Mouse (Mus musculus) gastrocnemius, postnatal 10 days (tissue): ENCODE measurements around the gene Nsdhl. TPM values are rescaled to one million over a fixed set of nuclear protein-coding genes. Genes with fewer than 3 reads are reported as not detected.

ENCODE experiments used
- DNase-seq: peaks from one replicate; pipeline ENCODE4 v3.0.0; 2021; ENCODE audit warnings: mixed read lengths
- long read RNA-seq, 2 experiments: library from polyadenylated mRNA; stranded (forward); transcript quantifications; one replicate each; pipeline ENCODE4 v2.0.0; 2021
- total RNA-seq, 2 experiments: library from RNA; stranded (reverse); gene quantifications; 2 replicates each; pipeline ENCODE4 v1.2.3; 2021

Gene Nsdhl
- 1 to 10 TPM; 8.9 to 9.0 TPM for total RNA-seq
- long read RNA-seq, experiment 1, transcript Nsdhl-201 (8 exons, 2,168 nt), result major isoform, 11 of 12 reads
- long read RNA-seq, experiment 1, partial matches to known transcripts, result 1 of 12 reads
- long read RNA-seq, experiment 1, other reads (novel, unspliced or antisense), result 0 of 12 reads
- long read RNA-seq, experiment 2, partial matches to known transcripts, result 0 of 4 reads
- long read RNA-seq, experiment 2, other reads (novel, unspliced or antisense), result 0 of 4 reads

DNA sequence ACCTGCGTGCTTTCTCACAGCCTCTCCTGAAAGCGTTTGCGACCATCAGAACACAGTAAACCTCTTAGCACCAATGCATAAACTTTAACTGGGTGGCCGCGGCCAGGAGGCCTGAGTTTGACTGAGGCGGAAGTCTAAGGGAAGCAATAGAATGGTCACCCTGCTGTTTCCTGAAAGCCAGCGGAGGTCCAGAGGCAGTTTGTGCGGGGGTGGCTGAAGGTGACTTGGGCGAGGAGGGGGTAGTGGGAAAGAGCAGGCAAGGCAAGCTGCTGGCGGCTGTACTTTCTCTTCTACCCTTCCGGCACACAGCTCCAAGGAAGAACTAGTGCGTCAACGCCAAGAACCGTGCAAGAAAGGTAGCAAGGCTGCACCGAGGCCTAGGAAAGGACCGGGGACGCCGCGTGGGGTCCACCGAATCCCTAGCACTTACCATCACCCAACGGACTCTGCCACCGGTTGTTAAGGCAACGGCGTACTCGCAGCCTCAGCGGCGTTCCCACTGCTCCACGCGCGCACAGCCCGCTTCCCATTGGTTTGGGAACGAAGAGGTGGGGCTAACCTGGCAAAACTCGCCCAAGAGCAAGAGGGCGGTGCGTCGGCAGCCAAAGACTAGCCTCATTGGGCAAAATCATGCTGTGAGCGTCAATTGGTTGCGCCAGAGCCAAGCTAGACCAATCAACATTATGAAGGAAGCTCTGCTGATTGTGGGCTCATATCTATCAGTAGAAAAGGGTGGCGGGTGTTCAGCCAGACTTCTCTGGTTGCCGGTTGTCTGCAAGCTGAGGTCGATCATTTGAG is at the start of gene Nsdhl, which contains the start of gene Cetn2:
Gene Nsdhl (plus strand): TSS at position 674 of the 798 bp plus-strand sequence.
Gene Cetn2 (minus strand): TSS at position 528 of the 798 bp plus-strand sequence.
- peak; percentile 75 for DNase-seq

DNA sequence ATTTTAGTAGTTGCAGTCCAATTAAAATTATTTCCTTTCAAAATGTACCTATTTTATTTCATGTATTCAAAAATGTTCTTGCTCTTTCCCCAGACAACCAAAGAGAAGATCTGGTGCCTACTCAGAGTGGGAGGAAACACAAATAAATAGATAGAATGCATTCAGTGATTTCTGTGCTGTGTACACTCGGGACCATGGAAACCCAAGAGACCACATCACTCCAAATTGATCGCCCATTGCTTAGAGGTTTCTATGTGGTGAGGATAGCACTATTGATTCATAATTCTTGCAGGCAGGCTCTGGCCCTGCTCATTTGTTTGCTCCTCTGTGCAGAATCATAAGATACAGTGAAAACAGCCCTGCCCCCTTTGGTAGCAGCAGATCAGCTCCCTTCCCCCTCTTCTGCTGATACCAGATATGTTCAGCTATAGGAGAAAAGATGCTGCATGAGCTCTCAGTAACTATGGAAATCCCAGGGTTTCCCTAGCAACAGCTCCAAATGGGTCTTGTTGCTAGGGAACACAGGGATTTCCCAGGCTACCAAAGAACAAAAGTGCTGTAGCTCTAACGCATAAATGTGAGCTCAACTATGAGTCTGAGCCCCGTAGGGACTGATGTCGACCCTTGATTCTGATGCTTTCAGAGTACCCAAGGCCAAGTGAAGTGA is 22.8 kb upstream of the Nsdhl start:
- DNase-seq, result no peak

- DNase-seq, result no peak
Observed at GRCm38 (mm10) chrX:72896055-72896437, 22.3 kb upstream of the Nsdhl start.

GRCm38 (mm10) chrX:72902530-72902929 is 15.8 kb upstream of the Nsdhl start:
- no peak for DNase-seq

DNA sequence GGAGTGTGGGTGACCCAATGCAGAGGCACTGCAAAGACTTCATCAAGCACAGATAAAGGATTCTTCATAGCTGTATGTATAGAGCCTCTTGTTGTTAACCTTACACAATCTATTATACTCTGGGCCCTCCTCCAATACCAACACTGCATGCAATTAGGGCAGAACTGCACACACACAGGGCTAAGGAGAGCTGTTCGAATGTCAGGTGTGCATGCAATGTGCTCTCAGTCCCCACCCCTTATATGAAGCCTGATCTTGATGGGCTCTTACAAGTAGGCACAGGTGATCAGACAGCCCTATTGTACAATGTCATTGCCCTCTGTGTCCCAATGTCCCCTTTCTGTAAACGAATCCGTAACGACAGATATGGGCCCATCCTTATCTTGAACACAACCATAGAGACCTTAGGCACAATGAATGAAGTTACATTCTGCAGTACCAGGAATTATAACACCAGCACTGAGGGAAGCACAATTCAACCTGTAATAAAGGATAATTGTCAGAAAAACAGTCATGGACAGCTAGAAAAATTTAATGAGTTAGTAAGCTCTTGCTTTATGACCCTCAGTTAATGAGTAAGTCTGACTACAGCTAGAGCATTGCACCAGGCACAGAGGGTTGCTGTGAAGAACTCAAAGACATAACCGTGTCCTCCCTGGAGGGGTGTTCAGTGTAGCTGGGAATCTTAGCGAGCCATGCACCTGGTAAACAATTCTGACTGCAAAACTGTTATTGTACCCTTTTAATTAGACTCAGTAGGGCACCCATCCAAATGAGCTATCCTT is 10.5 kb upstream of the Nsdhl start:
- no peak for DNase-seq

DNA sequence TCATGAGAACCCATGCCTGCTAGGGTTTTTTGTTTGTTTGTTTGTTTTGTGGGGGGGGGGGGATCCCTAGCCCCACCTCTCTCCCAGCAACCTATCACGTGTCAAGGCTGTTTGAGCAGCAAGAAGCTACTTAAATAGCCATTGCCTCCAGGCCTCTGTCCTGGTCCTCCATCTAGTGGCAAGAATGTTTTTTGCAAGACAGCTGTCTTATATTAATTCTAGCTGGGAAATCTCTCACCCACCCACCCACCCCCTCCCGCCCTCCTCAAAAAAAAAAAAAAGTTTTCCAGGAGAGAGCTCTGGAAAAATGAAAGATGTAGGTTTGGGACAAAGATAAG is 10.0 kb upstream of the Nsdhl start:
- DNase-seq, result peak; percentile 3

DNA sequence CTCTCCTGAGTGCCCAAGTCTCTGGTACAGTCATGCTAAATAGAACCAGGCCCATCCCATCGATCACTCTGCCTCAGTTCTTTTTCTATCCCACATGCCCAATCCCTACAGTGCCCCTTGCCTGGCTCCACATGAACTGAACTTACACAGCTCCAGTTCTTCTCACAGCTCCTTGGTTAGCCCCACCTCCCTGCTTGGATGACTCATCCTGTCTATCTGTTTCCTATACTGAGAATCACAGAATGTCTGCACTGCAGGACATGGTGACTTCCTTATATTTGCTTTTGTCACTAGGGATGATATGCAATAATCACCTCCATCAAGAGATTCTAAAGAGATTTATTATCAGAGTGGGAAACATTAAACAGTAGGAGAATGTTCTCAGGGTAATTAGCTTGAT is 6.7 kb upstream of the Nsdhl start:
- no peak for DNase-seq

DNA sequence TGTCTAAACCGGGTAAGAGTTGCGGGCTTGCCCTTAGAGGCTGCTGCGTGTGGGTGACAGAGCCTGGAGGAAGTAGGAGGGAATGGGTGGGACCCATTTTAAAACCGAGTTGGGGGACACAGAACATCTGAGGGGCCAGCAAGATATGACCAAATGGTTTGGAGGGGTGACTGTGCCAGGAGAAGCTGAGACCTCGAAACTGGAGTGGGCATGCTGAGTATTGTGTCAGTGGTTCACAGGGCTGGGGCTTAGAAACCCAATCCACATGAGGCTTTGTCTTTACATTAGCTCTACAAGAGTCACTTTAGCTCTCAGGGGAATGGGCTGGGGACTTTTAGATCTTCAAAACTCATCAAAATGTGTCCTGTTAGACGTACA is 314 bp downstream of the Nsdhl start:
- DNase-seq, result no peak

- no peak for DNase-seq
Observed at GRCm38 (mm10) chrX:72921391-72921790, 3.0 kb downstream of the Nsdhl start.

DNA sequence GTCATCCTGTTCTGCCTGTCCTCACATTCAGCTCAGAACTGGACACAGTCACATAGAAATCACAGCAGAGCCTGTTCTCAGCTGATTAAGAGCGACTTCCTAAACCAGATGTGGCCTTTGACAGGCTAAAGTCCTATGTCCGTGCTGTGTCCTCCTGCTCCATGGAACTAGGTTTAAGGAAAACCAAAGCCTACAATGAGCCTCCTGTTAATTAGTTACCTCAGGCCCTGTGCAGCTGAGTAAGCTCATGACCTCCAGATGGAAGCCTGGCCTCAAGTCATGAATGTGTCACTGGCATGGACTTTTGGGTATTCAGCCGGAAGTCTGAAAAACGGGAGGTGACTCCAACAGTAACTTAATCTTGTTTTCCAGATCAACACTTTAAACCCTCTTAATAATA is 35.1 kb downstream of the Nsdhl start:
- DNase-seq, result no peak

- no peak for DNase-seq
Observed at GRCm38 (mm10) chrX:72956486-72956885, 38.1 kb downstream of the Nsdhl start.

DNA sequence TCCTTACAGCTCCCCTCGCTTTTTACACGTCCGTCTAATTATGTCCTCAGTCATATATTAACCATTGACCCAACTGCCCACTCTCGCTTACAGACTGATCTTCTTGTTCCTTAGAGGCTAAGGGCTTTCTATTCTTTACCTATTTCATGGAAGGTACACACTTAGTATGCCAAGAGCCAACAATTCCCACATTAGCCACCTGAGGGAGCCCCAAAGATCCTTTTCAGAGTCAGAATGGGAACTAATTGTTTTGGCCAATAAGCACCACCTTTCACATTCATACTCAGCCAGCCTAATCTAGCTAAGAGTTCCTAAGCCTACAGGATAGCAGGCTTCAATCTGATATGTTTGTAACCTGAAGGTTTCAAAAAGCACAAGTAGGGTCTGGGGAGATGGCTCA is 42.1 kb downstream of the Nsdhl start:
- DNase-seq, result no peak

DNA sequence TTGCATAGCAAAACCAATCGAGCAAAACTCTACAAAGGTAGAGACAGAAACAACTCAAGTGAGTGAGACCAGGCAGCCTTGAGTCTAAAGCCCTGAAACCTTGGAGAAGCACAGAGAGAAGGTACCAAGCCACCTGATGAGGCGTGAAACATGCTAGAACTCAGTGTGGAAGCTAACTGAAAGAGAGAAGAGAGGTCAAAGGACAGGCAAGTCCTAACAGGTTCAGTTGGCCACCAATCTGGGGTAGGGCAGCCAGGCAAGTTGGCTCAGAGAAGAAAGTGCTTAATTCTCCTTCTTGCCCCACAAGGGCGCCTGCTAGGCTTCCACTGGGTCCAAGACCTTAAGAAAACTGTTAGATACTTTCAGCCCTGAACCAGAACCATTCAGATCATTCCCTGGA is 43.2 kb downstream of the Nsdhl start:
- DNase-seq, result no peak

- no peak for DNase-seq
Observed at GRCm38 (mm10) chrX:72962743-72963142, 44.4 kb downstream of the Nsdhl start.

DNA sequence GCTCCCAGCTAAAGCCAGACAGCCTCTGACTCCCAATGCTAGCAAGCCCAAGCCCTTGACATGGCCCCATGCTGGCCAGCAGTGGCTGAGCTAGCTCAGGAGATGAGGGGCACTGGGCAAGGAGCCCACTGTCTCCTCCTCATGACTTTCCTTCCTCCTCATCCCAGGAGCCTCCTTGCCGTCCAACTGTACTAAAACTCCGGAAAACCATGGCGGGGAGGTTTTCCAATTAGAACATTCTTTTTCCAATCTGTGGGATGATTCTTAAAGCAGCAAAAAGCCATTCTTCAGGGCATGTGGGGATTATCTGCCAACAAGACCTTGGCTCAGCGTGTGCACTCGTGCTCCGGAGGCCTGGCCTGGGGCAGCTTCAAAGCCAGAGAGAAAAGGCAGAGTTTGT is 64.5 kb downstream of the Nsdhl start:
- no peak for DNase-seq

DNA sequence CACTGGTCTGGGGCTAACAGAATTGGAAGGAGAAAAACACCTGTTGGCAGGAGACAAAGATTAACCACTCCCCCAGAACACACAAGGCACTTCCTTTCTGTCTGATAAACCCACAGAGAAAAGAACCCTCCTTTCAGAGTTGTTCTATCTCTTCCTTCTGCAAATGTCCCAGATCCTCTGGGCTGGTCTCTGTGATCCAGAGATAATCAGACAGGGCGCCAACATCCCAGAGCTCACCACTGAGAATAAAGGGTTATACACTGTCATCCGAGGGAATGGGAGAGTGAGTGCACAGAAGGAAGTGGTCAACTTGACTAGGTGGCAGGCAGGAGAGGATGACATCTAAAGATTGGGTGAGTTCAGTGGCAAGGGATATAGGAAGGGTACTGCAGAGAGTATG is 67.2 kb downstream of the Nsdhl start:
- DNase-seq, result no peak

- DNase-seq, result peak; percentile 36
Observed at GRCm38 (mm10) chrX:72986841-72987519, 68.6 kb downstream of the Nsdhl start, which contains the start of gene Zfp185. Gene Zfp185 (plus strand): TSS chrX:72987339.

DNA sequence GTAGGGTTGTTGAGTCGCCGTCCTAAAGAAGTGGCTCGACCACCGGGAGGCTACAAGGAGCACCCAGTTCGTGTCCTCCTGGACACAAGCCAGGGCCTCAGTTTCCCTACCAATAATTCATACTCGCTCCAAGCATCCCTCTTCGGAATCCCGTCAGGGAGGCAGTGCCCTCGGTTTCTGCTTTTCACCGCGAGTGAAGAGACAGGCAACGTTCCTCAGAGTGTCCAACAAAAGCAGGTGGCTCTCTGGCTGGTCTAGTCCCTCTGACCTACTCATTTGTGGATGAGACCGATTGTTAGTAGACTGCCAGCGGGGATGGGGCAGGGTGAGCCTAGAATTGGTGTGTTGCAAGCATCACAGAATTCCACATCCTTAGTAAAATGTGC is 69.2 kb downstream of the Nsdhl start:
- no peak for DNase-seq

GRCm38 (mm10) chrX:72988431-72988830 is 70.1 kb downstream of the Nsdhl start:
- no peak for DNase-seq

- DNase-seq, result no peak
Observed at GRCm38 (mm10) chrX:72990581-72990980, 72.2 kb downstream of the Nsdhl start.

GRCm38 (mm10) chrX:72992291-72992919 is 74.0 kb downstream of the Nsdhl start:
- DNase-seq, result no peak

- DNase-seq, result no peak
Observed at GRCm38 (mm10) chrX:72995542-72995941, 77.2 kb downstream of the Nsdhl start.
